Mouse (Mus musculus) brain, adult 2 months (tissue): ENCODE results near the gene Mrpl18.

Source experiments
- DNase-seq: peaks from one replicate; pipeline ENCODE4 v3.0.0; 2011; ENCODE audit warnings: low read depth, low spot score

Mrpl18 gene

DNA sequence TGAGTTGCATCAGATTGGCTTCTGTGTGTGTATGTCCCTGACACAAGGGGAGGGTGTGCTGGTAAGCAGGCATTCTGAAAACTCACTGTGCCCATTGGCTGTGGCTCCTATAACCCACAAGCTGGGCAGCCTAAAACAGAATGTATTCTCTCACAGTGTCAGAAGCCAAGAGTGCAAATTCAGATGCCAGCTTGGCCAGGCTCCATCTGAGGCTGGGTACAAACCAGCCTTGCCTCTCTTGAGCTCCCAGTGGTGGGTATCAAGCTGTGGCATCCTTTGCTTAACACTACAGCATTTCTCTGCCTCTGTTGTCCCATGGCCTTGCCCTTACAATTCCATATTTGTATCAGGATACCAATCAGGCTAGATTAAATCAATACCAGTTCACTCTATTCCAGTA, 52.0 kb downstream of the Mrpl18 start:
- no peak for DNase-seq
